Mouse (Mus musculus) G1E-ER4 (cell line): ENCODE results near the gene Lypd6b. TPM values are rescaled to one million over a fixed set of nuclear protein-coding genes. Genes with fewer than 3 reads are reported as not detected.

Source experiments
- GATA1 ChIP-seq: IDR thresholded peaks from one replicate; pipeline ENCODE4 v1.8.0; 2012; ENCODE audit warnings: low read length, inconsistent platforms
- polyA plus RNA-seq: library from polyadenylated mRNA; stranded (reverse); fragments of >175 nt; gene quantifications from 2 replicates; pipeline ENCODE4 v1.2.3, GENCODE M21; 2012

Lypd6b gene
- not detected in 2 replicates for polyA plus RNA-seq

DNA sequence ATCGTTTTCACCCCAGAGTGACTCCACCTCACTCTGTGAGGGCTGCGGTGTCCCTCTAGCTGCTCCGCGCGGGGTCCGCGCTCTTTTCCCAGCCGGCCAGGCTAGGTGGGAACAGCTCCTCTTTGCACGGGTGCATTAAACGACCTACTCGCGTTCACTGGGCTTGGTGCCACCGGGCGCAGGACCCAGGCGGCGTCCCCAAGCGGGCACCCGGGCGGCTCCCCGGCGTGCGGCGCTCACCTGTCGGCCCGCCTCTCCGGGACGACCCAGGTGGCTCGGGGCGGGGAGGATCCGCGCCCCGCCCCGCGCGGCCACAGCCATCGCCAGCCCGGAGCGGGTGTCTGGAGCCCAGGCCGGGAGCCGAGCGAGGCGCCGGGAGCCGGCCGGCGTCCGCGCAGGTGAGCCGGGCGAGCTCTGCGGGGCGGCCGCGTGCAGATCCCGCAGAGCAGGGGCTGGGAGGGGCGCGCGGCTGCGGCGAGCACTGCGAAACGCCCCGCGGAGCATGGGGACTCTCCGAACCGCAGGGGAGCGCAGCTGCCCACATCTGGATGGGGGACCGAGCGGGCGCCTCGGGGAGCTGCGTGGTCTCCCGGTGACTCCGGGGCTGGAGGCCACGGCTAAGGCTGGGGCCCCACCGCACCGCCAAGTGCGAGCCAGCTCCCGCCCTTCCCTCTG lies at the start of gene Lypd6b:
Gene Lypd6b (plus strand): TSS at position 313 of the 675 bp plus-strand sequence.
- no peak for TF ChIP-seq GATA1

GRCm38 (mm10) chr2:49739046-49739445 lies 48.4 kb upstream of the Lypd6b start:
- no peak for TF ChIP-seq GATA1

DNA sequence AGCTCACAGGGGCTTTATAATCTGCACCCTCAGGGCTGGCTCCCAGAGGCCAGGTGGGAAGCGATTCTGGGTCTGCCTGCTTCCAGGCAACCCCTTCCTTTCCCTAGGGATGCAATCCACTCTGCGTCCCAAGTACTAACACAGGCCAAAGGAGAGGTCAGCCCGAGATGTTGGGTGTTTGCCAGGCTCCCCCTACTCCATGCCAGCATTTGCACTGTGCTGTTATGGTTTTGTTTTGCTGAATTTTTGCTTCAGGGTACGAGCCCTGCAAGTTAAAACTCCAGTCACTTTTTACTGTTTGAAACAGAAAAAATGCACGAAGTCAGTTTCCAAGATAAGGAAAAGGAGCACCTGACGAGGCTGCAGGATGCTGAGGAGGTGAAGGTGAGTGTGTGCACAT lies 46.5 kb upstream of the Lypd6b start:
- no peak for TF ChIP-seq GATA1

DNA sequence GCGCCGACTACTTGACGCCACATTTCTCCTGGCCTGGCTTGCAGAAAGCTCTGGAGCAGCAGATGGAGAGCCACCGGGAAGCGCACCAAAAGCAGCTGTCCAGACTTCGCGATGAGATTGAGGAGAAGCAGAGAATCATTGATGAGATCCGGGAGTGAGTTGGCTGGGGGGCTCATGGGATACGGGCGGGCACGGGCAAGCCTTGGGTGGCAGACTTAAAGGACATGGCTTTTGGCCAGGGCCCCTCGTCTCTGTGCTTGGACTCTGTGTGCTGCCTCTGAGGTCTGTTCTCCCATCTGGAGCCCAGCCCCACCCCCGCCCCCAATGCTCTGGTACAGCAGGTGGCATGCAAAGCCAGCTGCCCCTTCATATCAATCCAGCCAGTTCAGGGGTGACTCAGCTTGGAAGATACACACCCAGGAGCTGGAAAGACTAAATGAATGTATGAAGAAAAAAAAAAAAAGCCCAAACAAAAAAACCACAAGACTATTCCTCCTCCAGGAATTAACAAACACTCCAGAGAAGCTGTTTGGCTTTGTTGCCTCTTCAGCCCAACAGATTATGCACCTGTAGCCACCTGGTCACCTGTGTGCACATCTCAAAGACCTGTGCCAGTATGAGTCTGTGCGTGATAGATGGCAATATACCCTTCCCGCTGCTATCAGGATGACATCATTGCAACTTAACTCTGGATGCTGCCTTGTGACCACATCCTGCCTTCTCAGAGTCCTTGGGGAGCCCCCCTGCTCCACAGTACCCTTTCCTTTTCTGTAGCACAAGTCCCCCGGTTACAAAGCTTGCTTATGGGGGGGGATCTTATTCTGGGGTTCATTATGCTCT lies 45.4 kb upstream of the Lypd6b start:
- no peak for TF ChIP-seq GATA1

GRCm38 (mm10) chr2:49742919-49743318 lies 44.6 kb upstream of the Lypd6b start:
- no peak for TF ChIP-seq GATA1

DNA sequence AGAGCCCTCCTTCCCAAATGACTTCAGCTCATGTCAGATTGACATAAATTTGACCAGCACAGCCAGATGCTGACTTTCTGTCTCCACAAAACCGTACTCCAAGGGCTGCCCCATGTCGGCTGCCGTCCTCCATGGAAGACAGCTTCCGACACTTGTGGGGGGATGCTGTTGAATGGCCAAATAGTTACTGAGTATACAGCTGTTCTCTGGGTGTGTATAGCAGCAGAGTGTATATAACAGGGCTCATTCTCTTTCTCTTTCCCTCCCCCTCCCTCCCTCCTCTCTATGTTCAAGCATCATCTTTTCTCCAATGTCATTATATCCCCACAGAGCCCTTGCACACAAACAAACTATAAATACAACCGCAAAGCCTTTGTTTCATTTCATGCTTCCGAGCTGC lies 43.7 kb upstream of the Lypd6b start:
- no peak for TF ChIP-seq GATA1

GRCm38 (mm10) chr2:49744251-49745093 lies 43.0 kb upstream of the Lypd6b start:
- no peak for TF ChIP-seq GATA1

DNA sequence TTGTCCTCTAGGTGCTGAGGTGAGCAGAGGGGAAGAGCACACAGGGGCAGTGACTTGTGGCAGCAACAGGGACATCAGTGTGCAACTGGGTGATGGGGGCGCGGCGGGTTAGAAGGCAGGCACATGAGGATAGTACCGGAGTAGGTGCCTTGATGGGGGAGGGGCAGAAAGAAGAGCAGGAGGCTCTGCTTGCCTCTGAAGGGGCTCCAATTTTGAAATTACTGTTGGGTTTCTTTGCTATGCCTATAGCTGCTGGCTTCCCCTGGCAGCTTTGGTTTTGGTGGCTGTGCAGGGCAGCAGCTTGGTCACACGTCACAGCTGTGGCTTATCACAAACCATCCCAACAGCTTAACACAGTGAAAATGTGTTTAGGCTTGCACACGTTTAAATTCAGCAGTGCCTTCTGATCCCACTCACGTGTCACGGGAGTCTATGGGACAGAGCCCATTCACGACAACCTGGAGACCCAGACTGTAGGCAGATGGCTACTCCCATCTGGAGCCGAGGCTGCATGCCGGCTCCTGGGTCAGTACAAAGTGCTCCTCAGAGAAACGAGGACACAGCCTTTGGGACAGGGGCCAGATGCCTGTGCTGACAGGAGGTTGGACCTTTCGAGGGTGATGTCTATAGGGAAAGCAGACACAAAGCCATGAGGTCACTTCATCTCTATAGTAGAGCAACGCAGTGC lies 42.2 kb upstream of the Lypd6b start:
- TF ChIP-seq GATA1 = no peak

- no peak for TF ChIP-seq GATA1
Measured at GRCm38 (mm10) chr2:49746947-49747346, 40.5 kb upstream of the Lypd6b start.

GRCm38 (mm10) chr2:49747670-49748069 lies 39.8 kb upstream of the Lypd6b start:
- TF ChIP-seq GATA1 = no peak

DNA sequence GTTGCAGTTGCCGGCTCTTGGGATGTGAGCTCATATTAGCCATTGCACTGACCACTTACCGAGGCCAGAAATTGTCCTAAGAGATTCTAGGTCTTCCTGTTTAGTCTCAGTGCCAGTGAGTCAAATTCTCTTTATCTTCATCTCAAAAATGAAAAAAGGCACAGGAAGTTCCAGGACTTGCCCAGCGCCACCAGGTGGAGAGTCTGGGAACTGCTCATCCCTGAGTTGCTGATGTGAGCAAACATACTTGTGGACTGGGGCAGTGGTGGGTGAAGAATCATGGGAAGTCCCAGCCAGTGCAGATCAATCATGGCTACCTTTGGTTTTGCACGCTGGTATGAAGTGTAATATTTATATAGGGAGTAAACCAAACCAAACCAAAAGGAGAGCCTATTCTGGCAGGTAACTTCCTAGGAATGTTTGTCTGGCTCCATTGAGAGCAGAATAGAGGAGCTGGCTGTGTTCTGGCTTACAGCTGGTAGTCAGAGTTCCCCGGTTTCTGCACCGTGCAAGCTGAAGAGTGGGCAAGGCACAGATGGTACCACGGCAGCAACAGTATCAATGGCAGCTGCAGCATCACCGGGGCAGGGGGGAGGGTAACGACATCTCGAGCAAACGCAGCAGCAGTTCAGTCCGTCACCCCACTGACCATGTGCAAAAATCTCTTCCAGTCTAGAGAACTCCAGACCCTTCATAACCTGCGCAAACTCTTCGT lies 38.7 kb upstream of the Lypd6b start:
- no peak for TF ChIP-seq GATA1

GRCm38 (mm10) chr2:49749730-49750576 lies 37.5 kb upstream of the Lypd6b start:
- no peak for TF ChIP-seq GATA1

DNA sequence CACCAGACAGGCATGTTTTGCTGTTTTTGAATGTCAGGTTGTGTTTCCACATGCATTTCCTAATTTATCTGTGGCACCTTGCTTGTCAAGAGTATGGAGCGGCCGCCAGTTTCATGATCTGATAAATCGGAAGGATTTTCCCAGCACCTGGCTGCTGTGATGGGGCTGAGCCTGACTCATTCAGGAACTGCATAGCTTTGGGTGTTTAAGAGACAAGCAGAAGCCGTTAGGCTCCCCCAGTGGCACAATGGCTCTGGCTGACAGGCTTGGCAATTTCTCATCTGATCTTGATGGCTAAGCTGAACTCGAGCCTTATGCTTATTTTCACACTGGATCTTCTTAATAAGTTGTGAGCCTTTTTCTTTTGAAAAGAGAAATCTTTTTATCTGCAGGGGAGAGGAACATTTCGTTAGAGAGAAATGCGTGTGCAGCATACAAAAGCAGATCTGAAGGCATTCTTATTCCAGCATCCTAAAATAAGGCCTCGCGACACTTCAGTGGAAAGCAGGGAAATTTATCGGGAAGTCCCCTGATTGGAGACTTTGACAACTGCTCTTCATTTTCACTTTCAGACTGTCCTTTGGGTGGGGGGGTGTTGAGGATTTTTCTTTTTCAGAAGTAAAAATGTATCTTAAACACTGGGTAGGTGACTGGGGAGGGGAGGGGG lies 35.8 kb upstream of the Lypd6b start:
- TF ChIP-seq GATA1 = no peak

GRCm38 (mm10) chr2:49752211-49752607 lies 35.3 kb upstream of the Lypd6b start:
- no peak for TF ChIP-seq GATA1
